Mouse (Mus musculus) embryonic stem cell, embryonic (primary cell): ENCODE results near the gene Sgms1.
"Not testable (repeated sequence)": the region's sequence is repeated elsewhere in the genome, so short reads cannot be mapped to it uniquely, and the experiment has no call there.

ENCODE experiments used
- CTCF ChIA-PET, 4 experiments: fragments of 300-600 bp in 2 of 4; fragments of 350-600 bp in 2 of 4; sonication (Branson Sonifier 250); formaldehyde crosslinking; loops; one replicate each; lab custom pipeline; 2022; ENCODE audit warnings: inconsistent platforms in 2 of 4; lab: Charles Lee
- POLR2A ChIA-PET, 4 experiments: fragments of 300-600 bp in 2 of 4; fragments of 350-600 bp in 2 of 4; sonication (Branson Sonifier 250); formaldehyde crosslinking; loops; one replicate each; lab custom pipeline; 2022; ENCODE audit warnings: antibody characterized with exemption in 4 of 4, inconsistent platforms in 1 of 4; lab: Charles Lee

Sgms1 gene

DNA sequence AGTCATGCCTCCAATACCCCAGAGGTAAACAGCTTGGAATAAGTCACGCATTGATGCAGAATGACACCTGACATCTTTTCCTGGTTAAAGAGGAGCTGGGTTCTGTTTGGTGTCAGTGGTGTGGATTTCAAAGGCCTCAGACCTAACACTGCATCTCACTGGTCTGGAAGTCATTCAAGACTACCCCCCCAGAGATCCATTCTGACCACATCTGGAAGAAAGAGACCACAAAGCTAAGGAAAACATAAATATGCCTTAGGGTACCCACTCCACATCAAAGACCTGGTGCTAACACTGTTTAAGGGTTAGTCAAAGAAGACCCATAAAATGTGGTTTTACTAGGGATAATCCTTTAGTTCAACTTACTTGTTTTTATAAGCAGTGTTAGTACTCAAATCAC, 65.0 kb downstream of the Sgms1 start:
- CTCF ChIA-PET: interaction anchor here in 1 of 4 experiments (0.8 kb wide), 1 partner anchor 431 kb away, joined by 3 read pairs; no protein-coding TSS in a partner anchor
- POLR2A ChIA-PET: interaction anchor here in 2 of 4 experiments (1.1 to 1.6 kb wide), 6 partner anchors 11 to 133 kb away, joined by 3 to 6 read pairs (median 4); no protein-coding TSS in a partner anchor

DNA sequence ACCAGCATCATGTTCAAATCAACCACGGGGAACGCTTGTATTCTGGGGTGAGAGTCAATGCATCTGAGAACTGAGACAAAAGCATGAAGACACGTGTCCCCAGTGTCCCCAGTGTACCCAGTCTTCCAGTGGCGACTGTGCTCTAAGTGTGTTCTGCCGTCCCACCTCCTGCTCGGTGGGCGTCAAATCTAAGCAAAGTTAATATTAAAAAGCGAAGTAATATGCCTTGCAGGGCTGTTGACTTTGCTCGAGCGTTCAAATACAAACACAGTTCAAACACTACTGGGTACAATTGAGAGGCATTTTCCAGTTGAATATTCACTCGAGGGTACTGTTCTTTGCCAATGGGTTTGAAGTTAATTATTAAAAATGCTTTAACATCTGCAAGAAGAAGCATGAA, 66.4 kb downstream of the Sgms1 start:
- CTCF ChIA-PET: no interaction called here

DNA sequence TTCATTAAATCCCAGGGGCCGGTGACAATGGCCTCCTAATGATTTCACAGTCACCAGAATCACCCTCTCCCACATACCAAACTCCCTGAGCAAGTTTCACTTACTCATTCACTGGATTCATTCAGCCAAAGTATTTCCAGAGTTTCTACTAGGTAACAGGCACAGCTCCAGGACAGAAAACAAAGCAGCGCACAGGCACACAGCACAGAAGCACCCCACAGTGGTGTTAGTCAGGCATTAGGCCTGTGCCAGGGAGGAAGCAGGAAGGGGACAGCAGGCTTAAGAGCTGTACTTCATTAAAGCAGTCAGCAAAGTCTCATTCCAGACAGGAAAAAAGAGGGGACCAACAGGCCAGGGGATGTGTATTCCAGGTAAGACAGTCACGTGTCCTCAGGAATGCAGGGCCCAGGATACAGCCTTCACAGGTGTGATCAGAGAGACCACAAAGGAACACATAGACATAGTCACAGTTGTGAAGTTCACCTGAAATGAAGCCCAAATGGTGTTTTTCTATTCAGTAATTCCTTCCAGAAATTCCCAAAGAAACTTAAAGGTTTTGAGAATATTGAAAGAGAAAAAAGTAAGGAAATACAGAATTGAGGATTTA, 67.0 kb downstream of the Sgms1 start:
- ChIA-PET POLR2A (interaction anchor here in 3 of 4 experiments (0.7 to 3.9 kb wide), 20 partner anchors 10 to 278 kb away, joined by 3 to 19 read pairs (median 4); partner anchors contain the start of gene Sgms1 (in 2 of the 3)), CTCF (interaction anchor here in 2 of 4 experiments (1.5 to 3.8 kb wide), 2 partner anchors 152 kb away, joined by 6 to 27 read pairs; no protein-coding TSS in a partner anchor)

More for the DNA sequence above, 66.4 kb downstream of the Sgms1 start:
- POLR2A ChIA-PET: interaction anchor here in 3 of 4 experiments (0.6 to 3.9 kb wide), 10 partner anchors 9 to 155 kb away, joined by 3 to 19 read pairs (median 4); partner anchors contain the start of gene Sgms1 (in 2 of the 3)

- ChIA-PET POLR2A (interaction anchor here (0.5 to 3.9 kb wide), 60 partner anchors 8 to 632 kb away, joined by 3 to 22 read pairs (median 4); partner anchors contain the start of gene Sgms1 (in 3 of the 4)), CTCF (interaction anchor here (0.6 to 3.8 kb wide), 61 partner anchors 9 to 350 kb away, joined by 3 to 27 read pairs (median 4); partner anchors contain the start of gene Sgms1 (in 2 of the 4))
Measured at GRCm38 (mm10) chr19:32320366-32320666, 69.2 kb downstream of the Sgms1 start.

- POLR2A ChIA-PET: interaction anchor here (0.5 to 3.9 kb wide), 67 partner anchors 8 to 633 kb away, joined by 3 to 22 read pairs (median 4); partner anchors contain the start of gene Sgms1 (in 3 of the 4)
Measured at GRCm38 (mm10) chr19:32319531-32320365, 69.8 kb downstream of the Sgms1 start.

GRCm38 (mm10) chr19:32319057-32319456, 70.5 kb downstream of the Sgms1 start:
- ChIA-PET POLR2A (interaction anchor here (0.6 to 3.9 kb wide), 43 partner anchors 8 to 191 kb away, joined by 3 to 22 read pairs (median 6); partner anchors contain the start of gene Sgms1 (in 3 of the 4)), CTCF (interaction anchor here in 3 of 4 experiments (1.1 to 3.8 kb wide), 10 partner anchors 8 to 192 kb away, joined by 3 to 27 read pairs (median 6); no protein-coding TSS in a partner anchor)

More at GRCm38 (mm10) chr19:32319531-32320365, 69.8 kb downstream of the Sgms1 start:
- CTCF ChIA-PET: interaction anchor here (0.6 to 3.8 kb wide), 61 partner anchors 8 to 349 kb away, joined by 3 to 27 read pairs (median 4); partner anchors contain the start of gene Sgms1 (in 2 of the 4)

GRCm38 (mm10) chr19:32317347-32317746, 72.2 kb downstream of the Sgms1 start:
- CTCF ChIA-PET: not testable (repeated sequence)
- POLR2A ChIA-PET: interaction anchor here in 2 of 4 experiments (0.8 to 1.4 kb wide), 4 partner anchors 19 to 77 kb away, joined by 3 to 4 read pairs (median 3); no protein-coding TSS in a partner anchor

- ChIA-PET POLR2A (interaction anchor here in 1 of 4 experiments (1.0 to 1.1 kb wide), 2 partner anchors 113 to 143 kb away, joined by 3 read pairs; no protein-coding TSS in a partner anchor), CTCF (no interaction called here)
Measured at GRCm38 (mm10) chr19:32313304-32313703, 76.2 kb downstream of the Sgms1 start.

- CTCF ChIA-PET: interaction anchor here in 2 of 4 experiments (1.7 to 1.9 kb wide), 2 partner anchors 8 kb away, joined by 4 to 7 read pairs; no protein-coding TSS in a partner anchor
- POLR2A ChIA-PET: interaction anchor here in 2 of 4 experiments (0.7 to 1.4 kb wide), 4 partner anchors 8 to 142 kb away, joined by 3 to 4 read pairs (median 4); no protein-coding TSS in a partner anchor
Measured at GRCm38 (mm10) chr19:32311762-32312161, 77.8 kb downstream of the Sgms1 start.

DNA sequence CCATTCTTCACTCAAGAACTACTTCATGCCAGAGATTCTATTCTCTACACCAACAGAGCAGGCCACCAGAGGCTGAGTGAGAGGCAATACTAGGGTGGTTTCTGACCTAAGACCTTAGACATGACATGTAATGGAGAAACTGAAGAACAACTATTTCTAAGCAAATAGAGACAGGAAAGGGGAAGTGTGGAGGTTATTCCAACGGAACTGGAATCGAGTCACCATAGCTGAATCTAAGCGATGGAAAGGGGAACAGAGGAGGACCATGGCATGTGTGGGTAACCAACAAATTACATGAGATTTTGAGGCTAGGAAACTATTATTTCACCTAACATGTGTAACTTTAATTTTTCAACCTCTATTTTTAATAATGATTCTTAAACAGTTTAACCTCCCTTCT, 78.5 kb downstream of the Sgms1 start:
- ChIA-PET CTCF (interaction anchor here (0.6 to 1.9 kb wide), 4 partner anchors 9 to 297 kb away, joined by 3 to 7 read pairs (median 4); no protein-coding TSS in a partner anchor), POLR2A (interaction anchor here in 2 of 4 experiments (0.7 to 1.4 kb wide), 3 partner anchors 9 to 141 kb away, joined by 3 to 4 read pairs (median 4); no protein-coding TSS in a partner anchor)

- ChIA-PET CTCF (interaction anchor here in 3 of 4 experiments (0.6 to 1.9 kb wide), 3 partner anchors 9 to 296 kb away, joined by 3 to 7 read pairs (median 4); no protein-coding TSS in a partner anchor), POLR2A (interaction anchor here in 1 of 4 experiments (1.4 kb wide), 1 partner anchor 9 kb away, joined by 4 read pairs; no protein-coding TSS in a partner anchor)
Measured at GRCm38 (mm10) chr19:32310483-32310882, 79.0 kb downstream of the Sgms1 start.

GRCm38 (mm10) chr19:32309346-32309745, 80.2 kb downstream of the Sgms1 start:
- POLR2A ChIA-PET: interaction anchor here in 2 of 4 experiments (0.8 to 1.9 kb wide), 9 partner anchors 10 to 82 kb away, joined by 3 to 6 read pairs (median 3); no protein-coding TSS in a partner anchor
- CTCF ChIA-PET: interaction anchor here in 3 of 4 experiments (0.7 to 1.8 kb wide), 8 partner anchors 9 to 139 kb away, joined by 3 to 7 read pairs (median 4); no protein-coding TSS in a partner anchor

DNA sequence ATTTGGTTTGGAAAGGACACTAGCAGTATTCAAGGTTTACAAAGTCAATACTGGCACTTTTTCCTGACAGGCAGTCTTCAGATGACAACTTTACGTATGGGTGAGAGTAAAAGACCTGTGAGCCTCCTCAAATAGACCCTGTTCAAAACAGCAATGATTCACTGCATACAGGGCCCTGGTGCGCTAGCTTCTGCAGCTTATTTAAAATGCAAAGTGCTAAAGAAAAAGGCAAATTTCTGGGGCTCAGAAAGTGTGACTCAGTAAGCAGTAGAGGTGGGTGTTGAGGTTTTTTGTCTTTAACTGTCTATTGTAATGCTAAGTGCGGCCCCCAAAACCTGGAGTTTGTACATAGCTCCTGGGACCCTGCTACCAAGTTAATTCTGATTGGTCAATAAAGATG, 81.2 kb downstream of the Sgms1 start:
- CTCF ChIA-PET: interaction anchor here (0.8 to 1.8 kb wide), 6 partner anchors 11 to 138 kb away, joined by 3 to 7 read pairs (median 4); no protein-coding TSS in a partner anchor
- POLR2A ChIA-PET: interaction anchor here in 2 of 4 experiments (0.7 to 1.9 kb wide), 11 partner anchors 12 to 81 kb away, joined by 3 to 6 read pairs (median 3); no protein-coding TSS in a partner anchor

DNA sequence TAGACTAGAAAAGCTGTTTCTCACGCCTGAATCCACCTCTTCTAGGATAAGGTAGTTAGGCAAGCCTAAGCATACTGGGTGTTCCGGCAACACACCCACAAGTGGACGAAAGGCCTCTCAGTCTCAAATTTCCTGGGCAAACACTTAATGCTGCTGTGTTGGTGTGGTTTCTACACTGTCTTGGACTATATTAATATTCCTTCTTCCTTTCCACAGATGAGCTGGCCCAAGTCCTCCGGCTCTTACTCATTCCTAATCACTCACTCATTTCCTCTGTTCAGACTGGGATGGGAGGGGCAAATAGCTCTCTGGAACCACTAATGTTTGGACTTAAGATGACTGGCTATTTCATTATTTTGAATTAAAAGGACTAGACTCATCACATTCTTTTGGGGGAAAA, 84.6 kb downstream of the Sgms1 start:
- POLR2A ChIA-PET: interaction anchor here in 2 of 4 experiments (0.6 to 1.5 kb wide), 8 partner anchors 16 to 138 kb away, joined by 3 to 7 read pairs (median 4); no protein-coding TSS in a partner anchor
- CTCF ChIA-PET: interaction anchor here in 1 of 4 experiments (1.8 kb wide), 1 partner anchor 15 kb away, joined by 6 read pairs; no protein-coding TSS in a partner anchor

DNA sequence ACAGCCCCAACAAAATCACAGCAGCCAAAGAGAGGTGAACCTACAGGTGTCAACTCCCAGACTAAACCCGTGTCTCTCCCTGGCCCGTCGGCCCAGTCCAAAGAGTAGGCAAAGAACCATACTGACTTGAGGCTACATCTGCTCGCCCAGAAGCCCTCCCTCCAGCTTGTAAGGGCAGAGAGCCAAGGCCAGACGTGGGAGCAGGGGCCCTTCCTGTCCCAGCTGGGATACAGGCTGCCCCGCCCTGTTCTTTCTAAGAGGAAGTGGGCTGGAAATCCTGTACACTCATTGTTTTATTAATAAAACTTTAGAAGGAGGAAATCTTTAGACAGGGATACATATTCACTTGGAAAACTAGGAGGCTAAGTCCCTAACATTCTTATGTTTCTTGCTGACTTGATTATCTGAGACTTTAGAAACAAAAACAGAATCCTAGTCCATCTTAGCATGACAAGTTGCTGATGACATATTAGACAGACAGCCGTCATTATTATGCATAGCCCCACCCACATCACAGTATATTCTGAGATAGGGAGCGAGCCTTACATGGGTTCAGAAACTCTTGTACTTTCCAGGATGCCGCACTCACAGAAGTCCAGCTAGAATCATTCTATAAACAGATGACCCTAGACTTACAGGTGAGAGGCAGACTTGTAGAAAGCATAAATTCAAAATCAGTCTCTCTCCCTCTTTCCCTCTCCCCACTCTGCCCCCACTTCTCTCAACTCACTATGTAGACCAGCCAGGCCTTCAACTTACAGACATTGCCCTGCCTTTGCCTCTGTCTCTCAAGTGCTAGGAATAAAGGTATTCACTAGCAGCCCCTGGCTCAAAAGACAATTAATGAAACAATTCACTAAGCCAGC, 85.3 kb downstream of the Sgms1 start:
- ChIA-PET POLR2A (interaction anchor here in 2 of 4 experiments (1.2 to 1.5 kb wide), 5 partner anchors 12 to 29 kb away, joined by 3 to 7 read pairs (median 4); no protein-coding TSS in a partner anchor), CTCF (interaction anchor here in 1 of 4 experiments (1.8 kb wide), 1 partner anchor 16 kb away, joined by 6 read pairs; no protein-coding TSS in a partner anchor)

DNA sequence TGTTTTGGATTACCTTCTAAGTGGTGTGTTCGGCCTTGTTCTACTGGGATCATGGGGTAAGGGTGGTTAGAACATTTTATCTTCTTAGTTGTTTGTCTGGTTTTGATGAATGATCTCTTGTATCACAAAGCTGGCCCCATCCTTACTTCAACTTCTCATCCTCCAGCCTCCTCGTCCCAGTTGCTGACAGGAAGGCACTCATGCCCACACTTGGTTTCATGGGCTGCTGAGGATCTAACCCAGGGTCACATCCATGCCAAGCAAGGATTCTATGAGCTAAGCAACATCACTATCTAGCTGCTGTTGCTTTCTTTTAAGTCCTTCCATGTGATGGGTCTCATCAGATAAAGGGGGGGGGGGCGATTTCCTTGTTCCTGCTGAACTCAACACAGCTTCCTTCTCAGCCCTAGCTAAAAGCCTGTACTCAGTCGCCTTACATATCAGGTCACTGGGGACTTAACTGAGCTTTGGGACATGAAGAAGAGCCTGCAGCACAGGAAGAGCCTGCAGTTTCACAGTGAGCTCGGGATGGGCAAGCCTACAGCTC, 86.6 kb downstream of the Sgms1 start:
- ChIA-PET POLR2A (interaction anchor here in 2 of 4 experiments (0.6 to 1.6 kb wide), 6 partner anchors 11 to 92 kb away, joined by 3 to 4 read pairs (median 3); no protein-coding TSS in a partner anchor), CTCF (interaction anchor here in 2 of 4 experiments (0.6 kb wide), 2 partner anchors 41 to 42 kb away, joined by 3 to 7 read pairs; no protein-coding TSS in a partner anchor)
